Mouse (Mus musculus) left cerebral cortex, postnatal 14 days (tissue): ENCODE measurements around the gene Coq6. TPM values are rescaled to one million over a fixed set of nuclear protein-coding genes. Genes with fewer than 3 reads are reported as not detected.

Source experiments
- total RNA-seq, 2 experiments: library from RNA; stranded (reverse); gene quantifications; 2 replicates each; pipeline ENCODE4 v1.2.3; 2021

Gene Coq6
- total RNA-seq, 2 experiments from 2014 or later: 22.7 to 23.8 TPM

Other genes with a start within 250 kb of the Coq6 start
- 100 to 1,000 TPM; 102 to 106 TPM for gene Dnal1, start 247.3 kb upstream of the Coq6 start, total RNA-seq
- 1 to 10 TPM; 5.8 to 6.8 TPM for gene Pnma1, start 213.2 kb upstream of the Coq6 start, total RNA-seq
- 10 to 100 TPM; 12.6 to 18.6 TPM for gene Elmsan1, start 142.8 kb upstream of the Coq6 start, total RNA-seq
- 10 to 100 TPM; 32.3 to 35.2 TPM for gene Ptgr2, start 76.4 kb upstream of the Coq6 start, total RNA-seq
- gene Zfp410, start 44.8 kb upstream of the Coq6 start, total RNA-seq: 10 to 100 TPM; 35.4 to 35.8 TPM
- 10 to 100 TPM; 11.8 to 12.4 TPM for gene Fam161b, start 176 bp downstream of the Coq6 start, total RNA-seq
- gene Entpd5, start 47.4 kb downstream of the Coq6 start, total RNA-seq: 10 to 100 TPM; 21.6 to 23.6 TPM
- 1 to 10 TPM; 6.8 to 8.3 TPM for gene Bbof1, start 47.4 kb downstream of the Coq6 start, total RNA-seq
- gene Rnf113a2, start 55.5 kb downstream of the Coq6 start, total RNA-seq: 10 to 100 TPM; 10.8 to 13.7 TPM
- 10 to 100 TPM; 35.3 to 39.5 TPM for gene Aldh6a1, start 89.3 kb downstream of the Coq6 start, total RNA-seq
- gene Lin52, start 89.8 kb downstream of the Coq6 start, total RNA-seq: 10 to 100 TPM; 18.9 to 20.3 TPM
- gene Vsx2, start 208.1 kb downstream of the Coq6 start, total RNA-seq: under 1 TPM; 0.17 to 0.24 TPM